Mouse (Mus musculus): ENCODE data around the gene Eps15l1.

Eps15l1 gene

GRCm38 (mm10) chr8:72318801-72319322 is 102.4 kb downstream of the Eps15l1 start, which contains the start of gene Klf2:
TSS of gene Klf2 (plus strand) at chr8:72319033.
- DNase-seq = peak; percentile 96

DNA sequence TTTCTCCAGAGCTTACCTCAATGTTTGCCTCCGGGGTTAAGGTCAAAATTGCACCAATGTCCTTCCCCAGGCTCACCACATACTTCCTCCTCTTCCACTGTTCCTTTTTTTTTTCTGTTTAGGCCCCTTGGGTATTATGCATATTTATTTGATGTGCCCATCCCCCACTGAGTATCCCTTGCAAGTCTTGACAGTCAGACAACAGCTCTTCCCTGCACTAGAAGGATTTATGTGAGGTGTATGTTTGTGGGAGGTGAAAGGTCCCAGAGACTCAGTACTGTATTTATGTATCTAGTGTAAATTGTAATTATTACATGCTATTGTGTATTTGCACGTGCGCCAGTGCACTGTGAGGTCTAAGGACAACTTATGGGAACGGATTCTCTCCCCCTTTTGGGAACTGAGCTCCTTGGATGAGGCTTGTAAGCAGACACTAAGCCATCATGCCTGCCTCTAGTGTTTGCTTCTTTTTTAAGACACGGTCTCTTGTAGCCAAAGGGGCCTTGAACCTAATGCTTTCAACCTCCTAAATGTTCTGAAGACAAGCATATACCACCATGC is 103.4 kb downstream of the Eps15l1 start:
- no peak for DNase-seq

DNA sequence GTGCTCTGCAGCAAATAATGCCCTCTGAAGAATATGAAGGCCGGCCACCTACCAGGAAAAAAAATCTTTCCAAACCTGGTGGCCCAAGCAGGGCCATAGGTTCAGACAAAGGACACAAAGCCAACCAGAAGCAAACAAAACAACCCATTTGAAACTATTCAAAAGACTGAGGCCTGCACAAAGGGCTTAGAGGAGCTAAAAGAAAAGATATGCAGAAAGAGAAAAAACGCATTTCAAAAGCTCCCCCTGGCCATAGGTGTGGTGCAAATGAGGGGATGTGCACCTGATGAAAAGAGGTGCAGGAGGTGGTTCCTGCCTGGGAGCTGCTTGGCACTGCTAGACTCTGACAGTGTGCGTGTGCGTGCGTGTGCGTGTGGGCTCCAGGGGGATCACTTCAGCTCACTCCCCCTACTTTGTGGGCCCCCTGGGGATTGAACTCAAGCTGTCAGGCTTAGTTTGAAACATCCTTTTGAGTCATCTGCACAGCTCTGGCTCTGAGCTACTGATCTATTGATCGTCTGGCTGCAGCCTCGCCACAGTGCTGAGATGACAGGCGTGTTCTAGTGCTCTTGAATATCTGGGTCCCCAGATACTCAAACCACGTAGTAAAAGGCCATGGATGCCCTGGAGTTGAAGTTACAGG is 105.1 kb downstream of the Eps15l1 start:
- DNase-seq = no peak

- DNase-seq = no peak
Observed at GRCm38 (mm10) chr8:72312926-72313518, 108.2 kb downstream of the Eps15l1 start.

- DNase-seq = peak; percentile 79
Observed at GRCm38 (mm10) chr8:72310849-72311506, 110.3 kb downstream of the Eps15l1 start.

- peak; percentile 59 for DNase-seq
Observed at GRCm38 (mm10) chr8:72308276-72308675, 113.0 kb downstream of the Eps15l1 start.

GRCm38 (mm10) chr8:72306913-72307312 is 114.3 kb downstream of the Eps15l1 start:
- no peak for DNase-seq

GRCm38 (mm10) chr8:72305210-72305905 is 115.9 kb downstream of the Eps15l1 start, which contains the start of gene Gm10282:
TSS of gene Gm10282 (minus strand) at chr8:72305260.
- no peak for DNase-seq

GRCm38 (mm10) chr8:72303633-72304032 is 117.6 kb downstream of the Eps15l1 start:
- DNase-seq = peak; percentile 48

DNA sequence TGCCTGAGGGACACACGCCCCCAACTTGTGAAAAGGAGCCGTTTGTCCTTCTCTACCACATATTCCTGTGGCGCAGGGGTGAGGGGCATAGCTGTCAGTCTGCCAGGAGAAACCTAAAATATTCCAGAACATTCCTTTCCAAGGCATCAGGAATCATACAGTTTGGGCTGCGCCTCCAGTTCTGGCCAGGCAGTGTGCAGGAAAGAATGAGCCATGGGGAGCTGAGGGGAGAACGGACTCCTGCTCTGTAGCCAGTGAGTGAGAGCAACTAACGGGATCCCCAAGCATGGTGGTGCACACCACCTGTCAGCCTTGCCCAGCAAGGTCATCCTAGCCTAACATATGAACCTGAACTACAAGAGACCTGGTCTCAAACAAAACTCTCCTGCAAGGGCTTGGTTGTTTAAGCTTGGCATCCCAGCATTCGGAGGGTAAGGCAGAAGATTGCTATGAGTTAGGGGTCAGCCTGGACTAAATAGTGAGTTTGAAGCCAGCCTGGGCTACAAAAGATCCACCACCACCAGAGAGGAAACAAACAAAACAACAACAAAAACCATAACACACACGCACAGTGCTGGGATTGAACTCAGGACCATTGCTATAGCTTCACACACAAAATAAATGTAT is 118.2 kb downstream of the Eps15l1 start:
- no peak for DNase-seq

- DNase-seq = no peak
Observed at GRCm38 (mm10) chr8:72301497-72301896, 119.8 kb downstream of the Eps15l1 start.

GRCm38 (mm10) chr8:72300654-72301400 is 120.4 kb downstream of the Eps15l1 start:
- DNase-seq = no peak

- DNase-seq = no peak
Observed at GRCm38 (mm10) chr8:72298928-72299327, 122.3 kb downstream of the Eps15l1 start.

- DNase-seq = no peak
Observed at GRCm38 (mm10) chr8:72296561-72296960, 124.7 kb downstream of the Eps15l1 start.

DNA sequence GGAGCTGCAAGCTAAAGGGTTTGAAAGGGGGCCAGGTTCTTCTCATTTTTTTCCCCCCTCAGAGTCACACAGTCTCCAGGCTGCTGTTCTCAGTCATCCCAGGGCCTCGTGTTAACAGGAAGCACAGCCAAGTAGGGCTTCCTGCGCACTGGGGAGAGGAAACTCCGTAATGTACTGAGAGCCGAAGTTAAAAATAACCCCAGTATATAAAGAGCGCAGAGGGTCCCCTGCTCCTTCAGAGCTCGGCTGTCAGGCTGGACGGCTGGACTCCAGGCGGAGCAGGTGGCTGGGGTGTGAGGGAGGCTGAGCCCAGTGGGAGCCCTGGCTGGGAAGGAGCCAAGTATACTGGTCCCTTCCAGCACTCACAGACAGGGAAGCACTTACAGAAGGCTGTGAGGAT is 125.6 kb downstream of the Eps15l1 start:
- DNase-seq = peak; percentile 75

DNA sequence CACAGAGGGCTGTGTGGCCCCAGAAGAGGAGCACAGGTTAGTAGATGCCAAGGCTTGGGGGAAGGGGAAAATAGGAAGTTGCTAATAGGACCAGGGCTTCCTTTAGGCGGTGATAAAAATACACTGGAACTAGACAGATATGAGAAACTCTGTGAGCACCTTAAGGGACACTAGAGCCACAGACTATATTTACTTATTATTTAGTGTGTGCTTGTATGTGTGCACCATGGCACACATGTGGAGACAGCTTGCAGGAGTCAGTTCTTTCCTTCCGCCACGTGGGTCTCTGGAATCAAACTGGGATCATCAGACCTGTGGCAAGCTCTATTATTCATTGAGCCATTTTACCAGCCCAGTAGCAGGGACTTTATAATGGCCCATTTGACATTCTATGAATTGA is 126.1 kb downstream of the Eps15l1 start:
- no peak for DNase-seq

- DNase-seq = no peak
Observed at GRCm38 (mm10) chr8:72293309-72293708, 128.0 kb downstream of the Eps15l1 start.

DNA sequence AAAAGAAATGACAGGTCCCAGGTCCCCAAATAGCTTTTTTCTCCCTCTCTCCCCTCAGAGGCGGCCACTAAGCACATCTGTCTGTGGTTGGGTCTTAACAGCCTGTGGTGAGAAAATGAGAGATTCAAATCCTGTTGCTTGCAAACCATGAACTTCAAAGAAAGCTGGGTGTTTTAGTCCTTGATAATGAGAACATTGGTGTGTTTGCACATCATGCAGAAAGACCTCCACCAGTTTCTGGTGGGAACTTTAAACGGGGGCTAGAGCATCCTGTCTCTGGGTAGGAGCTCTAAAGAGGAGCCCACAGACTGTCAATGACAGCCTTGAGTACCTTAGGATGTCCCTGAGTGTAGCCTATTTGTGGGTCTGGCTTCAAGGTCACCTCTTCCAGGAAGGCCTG is 130.2 kb downstream of the Eps15l1 start:
- DNase-seq = no peak

Measured in kidney, adult 18-20 months (tissue).